Comparison of ENCODE assay signal across 16 mouse cellular contexts in the genomic region with DNA sequence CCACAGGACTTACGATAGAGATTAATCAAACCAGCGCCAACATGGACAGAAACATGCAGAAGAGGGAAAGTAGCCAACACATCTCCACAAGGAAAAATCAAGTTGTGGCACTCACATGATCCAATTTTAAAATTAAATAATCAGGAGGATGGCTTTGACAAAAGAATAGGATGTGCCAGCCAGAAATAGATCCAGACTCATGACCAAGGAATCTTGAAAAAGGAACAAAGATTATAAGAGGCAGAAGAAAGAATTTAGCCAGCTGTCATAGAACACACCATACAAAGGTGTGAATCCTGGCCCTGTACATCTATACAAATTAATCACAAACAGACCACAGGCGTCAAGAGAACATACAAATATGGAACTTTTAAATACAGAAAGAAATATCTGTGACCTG.
"Had no signal": no experiment of that assay in that cellular context is flagged by ENCODE, and none has a peak within 500 bp of the region (broad histone marks: within the 10 kb centered on the region; RNA-seq: fewer than 3 reads in every experiment).

No protein-coding gene starts in this region.

- H3K27ac ChIP-seq: neural tube, embryonic 13.5 days; neural tube, embryonic 15.5 days; stomach, embryonic 15.5 days; stomach, postnatal 0 days had no signal

- DNase-seq: retina, postnatal 1 day; right cerebral cortex, adult 18-20 months; right cerebral cortex, postnatal 14 days; right cerebral cortex, postnatal 25 days; right cerebral cortex, postnatal 4 days; spleen, adult 18-20 months; thymus, adult 18-20 months; thymus, adult 2 months; thymus, postnatal 14 days; thymus, postnatal 25 days; thymus, postnatal 36 days; thymus, postnatal 4 days had no signal

- H3K9ac ChIP-seq: neural tube, embryonic 13.5 days; neural tube, embryonic 15.5 days; stomach, embryonic 15.5 days had no signal

- H3K27me3 ChIP-seq: neural tube, embryonic 13.5 days; neural tube, embryonic 15.5 days; stomach, embryonic 15.5 days had no signal

- H3K9me3 ChIP-seq: neural tube, embryonic 13.5 days; neural tube, embryonic 15.5 days; stomach, embryonic 15.5 days had no signal

- H3K4me3 ChIP-seq: neural tube, embryonic 13.5 days; neural tube, embryonic 15.5 days; stomach, embryonic 15.5 days had no signal

- H3K4me1 ChIP-seq: neural tube, embryonic 13.5 days; neural tube, embryonic 15.5 days; stomach, embryonic 15.5 days had no signal

- H3K36me3 ChIP-seq: neural tube, embryonic 13.5 days; neural tube, embryonic 15.5 days; stomach, embryonic 15.5 days had no signal

- H3K4me2 ChIP-seq: neural tube, embryonic 13.5 days; neural tube, embryonic 15.5 days; stomach, embryonic 15.5 days had no signal
